Mouse (Mus musculus): Measurements from ENCODE around the gene Ssbp2.

Gene Ssbp2

GRCm38 (mm10) chr13:91461711-91462351 is 1.7 kb downstream of the Ssbp2 start:
- DNase-seq (ENCODE audit: low spot score in 2 of 2), result peak in 1 of 2 experiments; percentile 43

GRCm38 (mm10) chr13:91462395-91462794 is 2.3 kb downstream of the Ssbp2 start:
- DNase-seq (ENCODE audit: low spot score in 2 of 2), result no peak

- DNase-seq (ENCODE audit: low spot score in 2 of 2), result no peak
Measured at GRCm38 (mm10) chr13:91462893-91463481, 2.9 kb downstream of the Ssbp2 start.

GRCm38 (mm10) chr13:91465002-91465715 is 5.1 kb downstream of the Ssbp2 start:
- no peak for DNase-seq (ENCODE audit: low spot score in 2 of 2)

DNA sequence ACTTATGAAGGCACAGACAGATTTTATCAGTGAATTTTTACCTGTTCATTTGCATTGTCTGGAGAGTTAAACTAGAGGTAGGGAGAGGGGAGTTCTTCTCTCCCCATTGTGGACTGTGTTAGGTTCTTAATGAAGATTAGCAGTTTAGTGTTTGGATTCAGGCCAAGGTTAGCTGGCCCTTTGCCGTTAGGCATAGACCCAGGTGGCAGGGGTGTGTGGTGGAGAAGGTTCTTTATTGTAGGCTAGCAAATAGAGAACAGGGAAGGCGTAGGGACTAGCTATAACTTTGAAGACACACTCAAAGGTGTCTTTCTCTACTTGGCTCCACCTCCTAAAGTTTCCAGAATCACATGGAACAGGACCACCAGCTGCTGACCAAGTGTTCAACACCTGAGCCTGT is 11.5 kb downstream of the Ssbp2 start:
- no peak for DNase-seq (ENCODE audit: low spot score in 2 of 2)

DNA sequence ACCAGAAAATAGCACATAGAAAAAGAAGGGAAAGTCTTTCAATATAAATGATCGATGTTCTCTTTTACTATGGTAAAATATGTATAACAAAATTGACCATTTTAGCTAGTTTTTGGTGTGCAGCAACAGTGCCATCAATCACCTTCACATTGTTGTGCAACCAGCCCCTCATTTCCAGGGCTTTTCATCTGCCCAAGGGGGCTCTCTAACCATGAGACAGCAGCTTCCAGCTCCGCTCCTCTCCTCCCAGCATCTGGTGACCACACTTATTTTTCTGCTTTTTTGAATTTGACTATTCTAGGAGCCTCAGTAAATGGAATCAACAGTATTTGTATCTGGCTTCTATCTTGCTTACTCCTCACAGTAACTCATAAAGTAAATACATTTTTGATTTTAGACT is 11.9 kb downstream of the Ssbp2 start:
- no peak for DNase-seq (ENCODE audit: low spot score in 2 of 2)

DNA sequence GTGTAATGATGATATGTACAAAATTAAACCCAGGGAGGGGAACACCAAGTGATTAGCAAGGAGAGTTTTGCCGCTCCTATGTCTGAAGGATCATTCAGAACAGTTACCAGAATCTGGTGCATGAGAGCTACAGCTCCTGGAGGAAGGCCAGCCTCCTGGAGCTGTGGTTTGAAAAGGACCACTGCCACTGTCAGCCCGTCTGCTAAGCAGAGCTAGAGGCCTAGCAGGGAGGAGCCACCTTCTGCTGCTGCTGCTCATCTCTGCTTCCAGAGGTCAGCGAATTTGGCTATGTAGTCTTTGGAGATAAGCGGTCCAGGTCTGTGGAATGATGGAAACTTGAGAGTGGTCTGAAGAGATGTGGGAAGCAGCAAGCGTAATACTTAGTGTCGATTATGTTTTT is 13.4 kb downstream of the Ssbp2 start:
- no peak for DNase-seq (ENCODE audit: low spot score in 2 of 2)

DNA sequence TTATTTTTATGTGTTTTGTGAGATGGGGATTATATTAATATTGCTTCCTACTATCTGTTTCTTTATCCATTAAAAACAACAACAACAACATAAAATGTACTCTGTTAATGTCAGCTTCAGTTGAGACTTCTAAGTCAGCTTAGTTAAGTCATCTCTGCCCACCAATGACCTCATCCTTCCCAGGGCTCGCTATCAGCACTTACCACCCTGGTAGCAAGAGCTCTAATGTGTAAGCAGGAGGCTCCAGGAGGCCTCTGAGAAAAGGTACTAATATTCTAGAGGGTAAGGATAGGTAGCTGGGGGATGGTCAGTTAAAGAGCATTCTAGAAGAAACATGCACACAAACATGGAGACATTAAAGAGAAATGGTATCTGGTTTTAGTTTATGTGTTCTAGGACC is 13.9 kb downstream of the Ssbp2 start:
- no peak for DNase-seq (ENCODE audit: low spot score in 2 of 2)

- DNase-seq (ENCODE audit: low spot score in 2 of 2), result no peak
Measured at GRCm38 (mm10) chr13:91475888-91476287, 15.8 kb downstream of the Ssbp2 start.

DNA sequence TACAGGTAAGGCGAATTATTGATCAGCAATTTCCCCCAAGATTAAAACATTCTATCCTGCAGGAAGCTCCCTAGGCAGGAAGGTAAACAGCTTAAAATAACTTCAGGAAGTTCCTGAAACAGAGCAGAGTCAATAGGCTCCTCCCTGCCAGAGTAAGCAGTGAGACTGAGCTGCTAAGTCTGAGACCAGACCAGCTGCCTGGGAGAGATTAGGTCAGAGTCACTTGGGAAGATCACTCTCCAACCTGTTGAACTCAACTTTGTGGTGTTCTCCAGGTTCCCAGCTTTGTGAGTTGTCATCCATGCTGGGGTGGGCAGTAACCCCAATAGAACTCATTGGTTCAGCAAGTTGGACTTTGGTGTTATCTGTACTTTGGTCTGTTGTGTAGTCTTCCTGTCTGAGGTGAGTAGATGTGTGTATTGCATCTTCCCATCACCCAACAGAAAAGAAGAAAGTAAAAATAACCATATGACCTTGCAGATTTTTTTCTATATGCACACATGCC is 16.6 kb downstream of the Ssbp2 start:
- no peak for DNase-seq (ENCODE audit: low spot score in 2 of 2)

DNA sequence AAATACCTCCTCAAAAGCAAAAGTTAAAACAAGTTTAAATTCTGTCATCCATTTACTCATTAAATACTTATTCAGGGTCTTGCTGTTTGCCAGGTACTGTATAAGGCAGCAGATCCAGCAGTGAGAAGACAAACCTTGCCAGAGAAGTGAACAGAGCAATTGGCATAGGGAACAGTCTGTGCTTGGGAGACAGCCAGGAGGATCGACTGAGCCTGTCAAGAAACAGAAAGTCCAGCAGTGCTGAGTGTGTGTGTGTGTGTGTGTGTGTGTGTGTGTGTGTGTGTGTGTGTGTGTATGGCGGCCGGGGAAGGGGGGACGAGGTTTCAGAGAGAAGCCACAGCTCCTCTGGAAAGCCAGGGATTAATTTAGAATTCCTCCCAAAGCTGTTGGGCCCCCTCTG is 17.9 kb downstream of the Ssbp2 start:
- peak in 1 of 2 experiments; percentile 27 for DNase-seq (ENCODE audit: low spot score in 2 of 2)

DNA sequence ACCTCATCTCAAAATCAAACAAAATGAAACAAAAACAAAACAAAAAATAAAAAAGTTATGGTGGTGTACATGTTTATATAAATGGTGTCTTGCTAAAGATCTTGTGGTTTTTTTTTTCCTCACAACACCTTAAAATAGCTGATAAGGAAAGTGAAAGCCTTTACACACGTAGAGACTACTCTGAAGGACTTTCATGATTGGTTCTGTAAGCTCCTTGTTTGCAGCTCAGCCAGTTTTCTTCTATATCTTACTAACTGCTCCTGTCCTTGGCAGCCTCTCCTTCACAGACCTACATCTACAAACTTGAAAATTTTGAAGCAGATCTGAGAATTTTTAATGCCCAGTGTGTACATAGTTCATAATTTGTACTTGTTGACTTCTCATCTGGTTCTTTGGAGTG is 24.2 kb downstream of the Ssbp2 start:
- DNase-seq (ENCODE audit: low spot score in 2 of 2), result no peak

DNA sequence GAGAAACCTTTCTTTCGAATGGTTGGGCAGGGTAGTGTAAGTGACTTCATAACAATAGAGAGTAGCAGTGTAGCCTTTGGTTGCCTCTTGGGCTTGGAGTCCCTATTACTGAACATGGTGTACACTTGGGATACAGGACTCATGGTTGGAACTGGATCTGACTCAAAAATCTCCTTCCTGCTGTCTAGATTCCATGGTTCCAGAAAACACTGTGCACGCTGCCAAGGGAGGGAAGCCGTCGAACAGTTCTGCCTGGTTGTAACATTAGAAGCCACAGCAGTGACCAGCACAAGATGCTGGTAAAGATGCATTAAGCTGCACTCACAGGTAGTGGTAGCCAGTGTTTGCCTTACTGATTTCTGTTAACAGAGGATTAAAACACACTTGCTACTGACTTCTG is 32.0 kb downstream of the Ssbp2 start:
- DNase-seq (ENCODE audit: low spot score in 2 of 2), result no peak

DNA sequence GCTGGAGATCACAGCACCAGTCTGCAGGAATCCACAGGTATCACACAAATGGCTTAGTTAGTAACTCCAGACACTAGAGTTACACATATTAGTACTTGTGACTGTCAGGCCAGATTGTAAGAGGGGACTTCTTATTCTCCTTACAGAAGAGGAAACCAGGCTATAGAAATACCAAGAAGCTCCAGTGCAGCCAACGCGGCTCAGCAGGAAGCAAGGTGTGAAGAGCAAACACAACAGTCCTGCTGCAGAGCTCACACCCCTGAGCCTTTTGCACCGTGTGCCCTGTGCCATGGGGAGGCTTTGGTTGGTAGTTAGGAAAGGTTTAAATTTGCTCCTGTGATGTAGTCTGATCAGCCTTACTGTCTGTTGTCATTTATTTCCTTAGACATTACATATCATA is 37.0 kb downstream of the Ssbp2 start:
- no peak for DNase-seq (ENCODE audit: low spot score in 2 of 2)

- DNase-seq (ENCODE audit: low spot score in 2 of 2), result no peak
Measured at GRCm38 (mm10) chr13:91501735-91502134, 41.7 kb downstream of the Ssbp2 start.

DNA sequence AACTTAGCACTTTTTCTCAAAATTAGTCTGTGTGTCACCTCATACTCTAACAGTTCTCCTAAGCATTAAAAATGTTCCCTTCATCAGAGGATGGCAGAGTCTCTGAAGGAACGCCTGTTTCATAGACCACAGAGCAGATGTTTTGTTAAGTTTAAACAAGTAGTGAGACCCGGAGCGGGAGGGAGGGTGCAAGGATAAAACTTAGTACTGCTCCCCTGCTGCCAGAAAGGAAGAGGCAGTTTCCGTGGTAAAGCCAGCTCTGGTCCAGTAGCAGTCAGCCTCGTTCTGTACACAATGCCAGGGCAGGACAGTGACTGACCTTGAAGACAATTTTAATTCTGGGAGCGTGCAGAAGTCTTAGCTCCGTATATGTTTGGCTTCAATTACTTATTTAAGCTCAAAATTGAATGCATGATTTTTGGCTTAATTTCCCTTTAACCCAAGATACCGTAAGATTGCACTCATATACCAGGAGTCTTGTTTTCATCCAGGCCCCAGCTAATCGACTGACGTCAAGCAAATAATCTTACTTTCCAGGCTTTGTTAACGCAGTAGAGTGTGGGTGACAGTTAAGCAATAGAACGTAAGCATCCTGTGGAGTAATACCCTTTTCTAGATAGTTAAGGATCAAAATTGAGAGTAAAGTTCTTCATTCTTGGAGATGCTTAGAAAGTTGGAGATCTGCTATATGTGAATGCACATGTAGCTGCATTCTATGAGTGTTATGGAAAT is 42.7 kb downstream of the Ssbp2 start:
- DNase-seq (ENCODE audit: low spot score in 2 of 2), result no peak

GRCm38 (mm10) chr13:91508991-91509390 is 48.9 kb downstream of the Ssbp2 start:
- no peak for DNase-seq (ENCODE audit: low spot score in 2 of 2)

GRCm38 (mm10) chr13:91509467-91509866 is 49.4 kb downstream of the Ssbp2 start:
- DNase-seq (ENCODE audit: low spot score in 2 of 2), result no peak

DNA sequence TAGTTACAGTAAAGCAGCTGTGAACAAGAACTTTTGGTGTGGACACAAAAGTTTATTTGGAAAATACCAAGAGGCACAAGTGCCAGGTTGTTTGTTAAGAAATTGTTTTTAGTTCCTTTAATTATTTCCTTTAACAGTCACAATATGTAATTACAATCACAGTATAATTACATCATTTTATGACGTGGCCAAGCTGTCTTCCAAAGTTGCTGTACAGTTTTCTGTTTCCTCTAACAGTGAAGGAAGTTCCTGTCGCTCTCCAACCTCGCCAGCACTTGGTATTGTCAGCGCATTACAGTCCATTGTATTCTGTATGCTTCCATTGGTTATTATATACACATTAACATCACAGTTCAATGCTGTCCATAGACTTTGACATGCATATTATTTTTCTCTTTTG is 54.9 kb downstream of the Ssbp2 start:
- DNase-seq (ENCODE audit: low spot score in 2 of 2), result no peak

DNA sequence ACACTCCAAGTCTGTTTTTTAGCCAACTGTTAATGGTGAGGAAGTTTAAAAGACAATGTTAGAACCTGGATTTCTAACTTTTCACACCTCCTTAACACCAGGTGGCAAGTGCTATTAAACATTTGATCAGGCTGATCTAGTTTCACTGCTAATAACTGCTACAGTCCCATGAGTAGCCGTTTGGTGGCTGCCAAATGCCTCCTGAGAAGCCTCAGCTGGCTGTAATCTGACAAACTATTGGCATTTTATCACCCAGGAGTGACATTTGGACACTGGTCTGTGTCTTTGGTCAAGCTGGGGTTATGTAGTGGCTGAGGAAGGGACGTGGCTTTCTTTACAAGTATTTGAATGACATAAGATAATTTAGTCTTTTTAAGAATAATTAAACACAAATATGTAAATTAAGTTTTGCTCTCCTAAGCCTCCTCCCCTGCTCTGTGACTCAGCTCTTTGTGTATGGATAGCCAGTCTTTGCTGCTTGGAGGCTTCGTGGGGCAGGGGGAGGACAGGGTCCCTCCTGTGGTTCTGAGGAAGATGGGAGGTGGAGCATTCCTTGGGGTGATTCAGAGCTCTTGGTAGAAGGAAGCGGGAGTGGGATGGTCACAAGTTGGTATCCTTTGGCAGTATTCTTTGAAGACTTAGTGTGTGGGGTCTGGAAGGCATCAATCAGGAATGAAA is 60.1 kb downstream of the Ssbp2 start:
- no peak for DNase-seq (ENCODE audit: low spot score in 2 of 2)

- no peak for DNase-seq (ENCODE audit: low spot score in 2 of 2)
Measured at GRCm38 (mm10) chr13:91520968-91521367, 60.9 kb downstream of the Ssbp2 start.

- no peak for DNase-seq (ENCODE audit: low spot score in 2 of 2)
Measured at GRCm38 (mm10) chr13:91526058-91526457, 66.0 kb downstream of the Ssbp2 start.
